Mouse (Mus musculus): ENCODE measurements at regions not wholly inside any gene's neighbourhood (a gene's known extent, or its start where the extent isn't known, plus 50 kb on each side); places are given as distances from the start of the nearest gene placed in this dataset.

DNA sequence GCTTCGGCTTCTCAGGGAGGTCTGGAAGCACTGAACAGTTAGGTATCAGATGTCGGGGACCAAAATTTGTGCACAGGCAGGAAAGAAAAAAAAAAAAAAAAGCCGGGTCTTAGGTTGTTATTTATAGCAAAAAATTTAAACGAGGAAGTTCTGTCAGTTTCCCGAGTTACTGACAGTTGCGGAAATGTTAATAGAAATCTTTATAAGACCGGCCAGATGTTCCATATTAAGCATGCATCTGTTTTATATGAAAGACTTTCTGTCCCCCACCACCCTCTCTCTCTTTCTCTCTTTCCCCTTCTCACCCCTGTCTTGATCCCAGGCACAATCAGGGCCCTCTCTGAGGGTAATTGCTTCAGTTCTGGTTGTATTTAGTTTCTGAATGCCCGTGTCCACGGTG is 98.5 kb upstream of the Vrk1 start:
- TF ChIP-seq CTCF (IDR thresholded peaks at IDR 0.05; ENCODE audit: low read depth): no peak
- Histone ChIP-seq H3K27ac (ENCODE audit: low read depth, low read length) (no peak overlapping the region), H3K27me3 (replicated peaks; ENCODE audit: control insufficient read depth, insufficient read depth, low read length) (no peaks in the 10 kb centered on the region), H3K4me3 (ENCODE audit: low read depth, low read length) (no peak overlapping the region), H3K4me1 (replicated peaks; ENCODE audit: control insufficient read depth, insufficient read depth, low read length) (no peaks in the 10 kb centered on the region), H3K36me3 (ENCODE audit: control insufficient read depth, insufficient read depth) (no peaks in the 10 kb centered on the region), H3K9me3 (ENCODE audit: control insufficient read depth) (no peaks in the 10 kb centered on the region), H3K9ac (ENCODE audit: low read depth, low read length) (no peak overlapping the region), H3K4me2 (replicated peaks; ENCODE audit: low read depth) (no peak overlapping the region)
- WGBS: 67% methylated on average over 9 of the region's 9 CpGs
- no peak for ATAC-seq

GRCm38 (mm10) chr12:105917388-105917963 is 92.6 kb upstream of the Vrk1 start:
- Histone ChIP-seq H3K27me3 (replicated peaks; ENCODE audit: control insufficient read depth, insufficient read depth, low read length) (no peaks in the 10 kb centered on the region), H3K4me3 (ENCODE audit: low read depth, low read length) (no peak overlapping the region), H3K36me3 (ENCODE audit: control insufficient read depth, insufficient read depth) (no peaks in the 10 kb centered on the region), H3K4me2 (replicated peaks; ENCODE audit: low read depth) (no peak overlapping the region), H3K27ac (ENCODE audit: low read depth, low read length) (no peak overlapping the region), H3K9me3 (ENCODE audit: control insufficient read depth) (no peaks in the 10 kb centered on the region), H3K4me1 (replicated peaks; ENCODE audit: control insufficient read depth, insufficient read depth, low read length) (no peaks in the 10 kb centered on the region), H3K9ac (ENCODE audit: low read depth, low read length) (no peak overlapping the region)
- ATAC-seq: no peak
- TF ChIP-seq CTCF (IDR thresholded peaks at IDR 0.05; ENCODE audit: low read depth): no peak
- WGBS: 80% methylated on average over 10 of the region's 10 CpGs

- no peak overlapping the region for H3K4me3 ChIP-seq (ENCODE audit: low read depth, low read length)
- peak; percentile 66 for ATAC-seq
- TF ChIP-seq CTCF (IDR thresholded peaks at IDR 0.05; ENCODE audit: low read depth): no peak
- 0 out of 2 replicates have a peak overlapping the region, but pooled peaks have one; percentile 17 for H3K4me2 ChIP-seq (replicated peaks; ENCODE audit: low read depth)
- no peaks in the 10 kb centered on the region for H3K9me3 ChIP-seq (ENCODE audit: control insufficient read depth)
- H3K36me3 ChIP-seq (ENCODE audit: control insufficient read depth, insufficient read depth): no peaks in the 10 kb centered on the region
- 46% methylated on average over 12 of the region's 12 CpGs for WGBS
- H3K4me1 ChIP-seq (replicated peaks; ENCODE audit: control insufficient read depth, insufficient read depth, low read length): no peaks in the 10 kb centered on the region
- H3K27ac ChIP-seq (ENCODE audit: low read depth, low read length): no peak overlapping the region
- H3K9ac ChIP-seq (ENCODE audit: low read depth, low read length): no peak overlapping the region
- H3K27me3 ChIP-seq (replicated peaks; ENCODE audit: control insufficient read depth, insufficient read depth, low read length): no peaks in the 10 kb centered on the region
Observed at GRCm38 (mm10) chr12:105918775-105919174, 91.3 kb upstream of the Vrk1 start.

DNA sequence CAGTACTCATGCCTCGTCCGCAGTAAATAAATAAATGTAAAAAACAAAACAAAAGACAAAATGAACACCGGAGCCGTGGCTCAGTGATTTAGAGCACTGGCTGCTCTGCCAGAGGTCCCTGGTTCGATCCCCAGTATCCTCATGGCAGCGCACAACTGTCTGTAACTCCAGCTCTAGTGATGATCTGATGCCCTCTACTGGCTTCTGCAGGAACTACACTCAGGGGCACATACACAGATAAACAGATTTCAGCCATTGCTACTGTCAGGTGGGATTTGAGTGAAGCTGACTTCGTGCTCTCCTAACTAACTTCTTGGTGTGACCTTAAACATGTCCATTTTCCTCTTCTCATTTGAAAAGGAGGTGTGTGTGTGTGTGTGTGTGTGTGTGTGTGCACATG is 82.8 kb upstream of the Vrk1 start:
- H3K27me3 ChIP-seq (replicated peaks; ENCODE audit: control insufficient read depth, insufficient read depth, low read length): no peaks in the 10 kb centered on the region
- 95% methylated on average over 7 of the region's 7 CpGs for WGBS
- H3K36me3 ChIP-seq (ENCODE audit: control insufficient read depth, insufficient read depth): no peaks in the 10 kb centered on the region
- peak; percentile 39 for TF ChIP-seq CTCF (IDR thresholded peaks at IDR 0.05; ENCODE audit: low read depth)
- H3K4me2 ChIP-seq (replicated peaks; ENCODE audit: low read depth): no peak overlapping the region
- H3K4me1 ChIP-seq (replicated peaks; ENCODE audit: control insufficient read depth, insufficient read depth, low read length): no peaks in the 10 kb centered on the region
- H3K9ac ChIP-seq (ENCODE audit: low read depth, low read length): no peak overlapping the region
- no peak overlapping the region for H3K27ac ChIP-seq (ENCODE audit: low read depth, low read length)
- peaks cover 3% of the 10 kb centered on the region; the same call in 1 of the 2 replicates for H3K9me3 ChIP-seq (ENCODE audit: control insufficient read depth)
- H3K4me3 ChIP-seq (ENCODE audit: low read depth, low read length): no peak overlapping the region
- ATAC-seq: no peak

DNA sequence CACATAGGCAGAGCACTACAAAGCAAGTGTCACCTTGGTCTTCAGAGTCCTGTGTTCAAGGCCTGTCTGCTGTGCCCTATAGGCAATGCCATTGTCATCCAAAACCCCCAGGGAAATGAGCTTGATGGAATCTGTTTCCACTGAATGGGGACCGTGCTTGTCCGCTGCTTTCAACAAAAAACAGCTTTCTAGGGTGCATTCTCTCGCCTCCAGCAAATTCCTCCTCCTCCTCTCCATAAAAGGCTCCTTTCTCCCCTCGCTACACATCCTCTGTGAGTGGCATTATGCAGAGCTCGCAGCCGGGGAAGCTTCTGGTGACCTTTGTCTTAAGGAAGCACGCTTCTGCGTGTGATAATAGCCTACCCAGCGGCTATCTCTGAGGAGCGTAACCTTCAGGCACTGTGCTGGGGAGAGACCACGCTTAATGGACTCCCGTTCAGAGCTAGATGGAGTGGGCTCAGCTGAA is 80.5 kb upstream of the Vrk1 start:
- Histone ChIP-seq H3K4me3 (ENCODE audit: low read depth, low read length) (no peak overlapping the region), H3K27ac (ENCODE audit: low read depth, low read length) (no peak overlapping the region), H3K4me2 (replicated peaks; ENCODE audit: low read depth) (no peak overlapping the region), H3K27me3 (replicated peaks; ENCODE audit: control insufficient read depth, insufficient read depth, low read length) (no peaks in the 10 kb centered on the region), H3K9me3 (ENCODE audit: control insufficient read depth) (peaks cover 3% of the 10 kb centered on the region; the same call in 1 of the 2 replicates), H3K4me1 (replicated peaks; ENCODE audit: control insufficient read depth, insufficient read depth, low read length) (no peaks in the 10 kb centered on the region), H3K36me3 (ENCODE audit: control insufficient read depth, insufficient read depth) (no peaks in the 10 kb centered on the region), H3K9ac (ENCODE audit: low read depth, low read length) (no peak overlapping the region)
- WGBS: 35% methylated on average over 12 of the region's 12 CpGs
- no peak for TF ChIP-seq CTCF (IDR thresholded peaks at IDR 0.05; ENCODE audit: low read depth)
- no peak for ATAC-seq

GRCm38 (mm10) chr12:105935441-105935880 is 74.6 kb upstream of the Vrk1 start:
- H3K9me3 ChIP-seq (ENCODE audit: control insufficient read depth): no peaks in the 10 kb centered on the region
- peak overlapping the region; percentile 27 for H3K4me3 ChIP-seq (ENCODE audit: low read depth, low read length)
- TF ChIP-seq CTCF (IDR thresholded peaks at IDR 0.05; ENCODE audit: low read depth): no peak
- H3K9ac ChIP-seq (ENCODE audit: low read depth, low read length): no peak overlapping the region
- no peak overlapping the region for H3K27ac ChIP-seq (ENCODE audit: low read depth, low read length)
- ATAC-seq: no peak
- no peaks in the 10 kb centered on the region for H3K36me3 ChIP-seq (ENCODE audit: control insufficient read depth, insufficient read depth)
- WGBS: 8% methylated on average over 13 of the region's 22 CpGs
- peaks cover 6% of the 10 kb centered on the region; the same call in 1 of the 2 replicates for H3K27me3 ChIP-seq (replicated peaks; ENCODE audit: control insufficient read depth, insufficient read depth, low read length)
- H3K4me2 ChIP-seq (replicated peaks; ENCODE audit: low read depth): peak overlapping the region; percentile 55
- no peaks in the 10 kb centered on the region for H3K4me1 ChIP-seq (replicated peaks; ENCODE audit: control insufficient read depth, insufficient read depth, low read length)
